8 mouse cellular contexts compared by ENCODE assay signal in genomic region chr9:21547075-21547941, GRCm38 (mm10). TPM values are rescaled to one million over a fixed set of nuclear protein-coding genes. Genes with fewer than 3 reads are reported as not detected.
DNase-seq lines count a peak whose midpoint lies in the region; ATAC-seq lines count a peak whose summit lies in the region.

No protein-coding gene starts in this region.

- H3K4me1 ChIP-seq in embryonic facial prominence, embryonic 11.5 days (ENCODE audit: control insufficient read depth, insufficient read depth, low read length) = no peaks in the 10 kb centered on the region
- H3K4me1 ChIP-seq in liver, embryonic 11.5 days (replicated peaks; ENCODE audit: control insufficient read depth, insufficient read depth, low read length) = peaks cover 11% of the 10 kb centered on the region

- peak overlapping the region; percentile 58 for H3K4me2 ChIP-seq in embryonic facial prominence, embryonic 11.5 days (ENCODE audit: low read depth, low read length)
- peak overlapping the region; percentile 71 for H3K4me2 ChIP-seq in liver, embryonic 11.5 days

- WGBS in embryonic facial prominence, embryonic 11.5 days = under 1% methylated on average over 59 of the region's 66 CpGs
- under 1% methylated on average over 65 of the region's 66 CpGs for WGBS in liver, embryonic 11.5 days

- peak; percentile 7 for ATAC-seq in embryonic facial prominence, embryonic 11.5 days (replicated peaks; ENCODE audit: insufficient number of reproducible peaks, low FRiP score, low TSS enrichment, low read depth)
- peak; percentile 17 for ATAC-seq in liver, embryonic 11.5 days (replicated peaks; ENCODE audit: low FRiP score)

- H3K9ac ChIP-seq in embryonic facial prominence, embryonic 11.5 days (replicated peaks; ENCODE audit: low read length) = peak overlapping the region; percentile 98
- peak overlapping the region; percentile 97 for H3K9ac ChIP-seq in liver, embryonic 11.5 days (ENCODE audit: low read depth, low read length)

- H3K9me3 ChIP-seq in embryonic facial prominence, embryonic 11.5 days (replicated peaks; ENCODE audit: control insufficient read depth, low read length) = no peaks in the 10 kb centered on the region
- H3K9me3 ChIP-seq in liver, embryonic 11.5 days (ENCODE audit: control insufficient read depth, low read length) = no peaks in the 10 kb centered on the region

- H3K27me3 ChIP-seq in embryonic facial prominence, embryonic 11.5 days (ENCODE audit: control insufficient read depth, insufficient read depth, low read length) = no peaks in the 10 kb centered on the region
- H3K27me3 ChIP-seq in liver, embryonic 11.5 days (replicated peaks; ENCODE audit: control insufficient read depth, insufficient read depth, low read length) = no peaks in the 10 kb centered on the region

- no peaks in the 10 kb centered on the region for H3K36me3 ChIP-seq in embryonic facial prominence, embryonic 11.5 days (replicated peaks; ENCODE audit: control insufficient read depth, insufficient read depth, low read depth, low read length)
- H3K36me3 ChIP-seq in liver, embryonic 11.5 days (ENCODE audit: control insufficient read depth, insufficient read depth, low read length) = peaks cover 7% of the 10 kb centered on the region

- H3K27ac ChIP-seq in embryonic facial prominence, embryonic 11.5 days (replicated peaks; ENCODE audit: low read depth, low read length) = peak overlapping the region; percentile 96
- peak overlapping the region; percentile 98 for H3K27ac ChIP-seq in liver, embryonic 11.5 days (ENCODE audit: low read depth, low read length)

- H3K4me3 ChIP-seq in embryonic facial prominence, embryonic 11.5 days (ENCODE audit: low read depth, low read length) = peak overlapping the region; percentile 79
- H3K4me3 ChIP-seq in liver, embryonic 11.5 days (ENCODE audit: low read depth, low read length) = peak overlapping the region; percentile 88

- DNase-seq in A20 (ENCODE audit: low read depth, low spot score) = peak; percentile 35
- peak; percentile 82 for DNase-seq in adrenal gland, adult 2 months
- DNase-seq in embryonic facial prominence, embryonic 11.5 days (ENCODE audit: low spot score) = peak; percentile 61
- peak; percentile 41 for DNase-seq in heart, adult 8-10 months (ENCODE audit: low spot score)
- peak; percentile 52 to 56 for DNase-seq in kidney, adult 8-10 months
- peak; percentile 66 for DNase-seq in liver, embryonic 11.5 days (ENCODE audit: low spot score)
- peak; percentile 73 for DNase-seq in neural tube, embryonic 10.5 days (ENCODE audit: extremely low spot score, low spot score)
- peak; percentile 61 for DNase-seq in thymus, postnatal 0 days (ENCODE audit: low spot score)

RNA-seq across cellular contexts. Expression of gene Carm1, which starts 0.6 kb away (rescaled TPM):
- 10 to 100 TPM; 39.9 to 52.3 TPM for total RNA-seq in adrenal gland, adult 2 months (2021)
- polyA plus RNA-seq in adrenal gland, adult 2 months (2012; rRNA removed) = 72.8 and 95.4 TPM in 2 replicates
- polyA plus RNA-seq in embryonic facial prominence, embryonic 11.5 days (2014; fragmentation: Nextera tagmentation; extraction: Ambion mirVana) = 62.4 and 64.2 TPM in 2 replicates
- 10 to 100 TPM; 70.9 to 75.8 (median 73.3) TPM for total RNA-seq in heart, adult 8-10 months (2022)
- 54.9 TPM in 2 replicates for polyA plus RNA-seq in liver, embryonic 11.5 days (2014; fragmentation: Nextera tagmentation; extraction: Ambion mirVana)
- polyA plus RNA-seq in thymus, postnatal 0 days (2015; fragmentation: Nextera tagmentation; extraction: Ambion mirVana) = 10.9 and 12.4 TPM in 2 replicates

RNA-seq across cellular contexts. Expression of gene AB124611, which starts 21.3 kb away (rescaled TPM):
- 1 to 10 TPM; 1.4 to 2.3 TPM for total RNA-seq in adrenal gland, adult 2 months (2021)
- polyA plus RNA-seq in adrenal gland, adult 2 months (2012; rRNA removed) = 1.7 and 2.8 TPM in 2 replicates
- 1.00 and 1.4 TPM in 2 replicates for polyA plus RNA-seq in embryonic facial prominence, embryonic 11.5 days (2014; fragmentation: Nextera tagmentation; extraction: Ambion mirVana)
- 1 to 10 TPM in 1 of 4 experiments, under 1 TPM in 3; 0.37 to 2.2 (median 0.63) TPM for total RNA-seq in heart, adult 8-10 months (2022)
- polyA plus RNA-seq in liver, embryonic 11.5 days (2014; fragmentation: Nextera tagmentation; extraction: Ambion mirVana) = 3.7 and 4.3 TPM in 2 replicates
- polyA plus RNA-seq in thymus, postnatal 0 days (2015; fragmentation: Nextera tagmentation; extraction: Ambion mirVana) = 18.8 and 19.9 TPM in 2 replicates

RNA-seq across cellular contexts. Expression of gene Tmed1, which starts 37.3 kb away (rescaled TPM):
- total RNA-seq in adrenal gland, adult 2 months (2021) = 10 to 100 TPM; 22.6 to 36.6 TPM
- polyA plus RNA-seq in adrenal gland, adult 2 months (2012; rRNA removed) = 34.9 and 36.4 TPM in 2 replicates
- polyA plus RNA-seq in embryonic facial prominence, embryonic 11.5 days (2014; fragmentation: Nextera tagmentation; extraction: Ambion mirVana) = 81.3 and 86.9 TPM in 2 replicates
- total RNA-seq in heart, adult 8-10 months (2022) = 10 to 100 TPM; 46.5 to 51.3 (median 48.9) TPM
- 68.6 and 70.2 TPM in 2 replicates for polyA plus RNA-seq in liver, embryonic 11.5 days (2014; fragmentation: Nextera tagmentation; extraction: Ambion mirVana)
- polyA plus RNA-seq in thymus, postnatal 0 days (2015; fragmentation: Nextera tagmentation; extraction: Ambion mirVana) = 30.2 and 31.1 TPM in 2 replicates

RNA-seq across cellular contexts. Expression of gene Timm29, which starts 45.2 kb away (rescaled TPM):
- total RNA-seq in adrenal gland, adult 2 months (2021) = 10 to 100 TPM; 55.2 to 62.3 TPM
- polyA plus RNA-seq in adrenal gland, adult 2 months (2012; rRNA removed) = 60.1 and 62.2 TPM in 2 replicates
- 51.2 and 52.9 TPM in 2 replicates for polyA plus RNA-seq in embryonic facial prominence, embryonic 11.5 days (2014; fragmentation: Nextera tagmentation; extraction: Ambion mirVana)
- total RNA-seq in heart, adult 8-10 months (2022) = 10 to 100 TPM; 61.0 to 67.1 (median 66.5) TPM
- 35.2 and 41.5 TPM in 2 replicates for polyA plus RNA-seq in liver, embryonic 11.5 days (2014; fragmentation: Nextera tagmentation; extraction: Ambion mirVana)
- 28.8 and 30.9 TPM in 2 replicates for polyA plus RNA-seq in thymus, postnatal 0 days (2015; fragmentation: Nextera tagmentation; extraction: Ambion mirVana)

RNA-seq across cellular contexts. Expression of gene Yipf2, which starts 45.3 kb away (rescaled TPM):
- total RNA-seq in adrenal gland, adult 2 months (2021) = 10 to 100 TPM; 26.5 to 36.1 TPM
- polyA plus RNA-seq in adrenal gland, adult 2 months (2012; rRNA removed) = 58.5 and 67.4 TPM in 2 replicates
- 13.1 and 13.8 TPM in 2 replicates for polyA plus RNA-seq in embryonic facial prominence, embryonic 11.5 days (2014; fragmentation: Nextera tagmentation; extraction: Ambion mirVana)
- 1 to 10 TPM; 7.3 to 8.6 (median 7.9) TPM for total RNA-seq in heart, adult 8-10 months (2022)
- polyA plus RNA-seq in liver, embryonic 11.5 days (2014; fragmentation: Nextera tagmentation; extraction: Ambion mirVana) = 15.5 and 16.5 TPM in 2 replicates
- 26.8 and 27.2 TPM in 2 replicates for polyA plus RNA-seq in thymus, postnatal 0 days (2015; fragmentation: Nextera tagmentation; extraction: Ambion mirVana)

Comparison
In these comparisons a context has a peak if more than half of its experiments do, and no peak if none do; other contexts are left out.
1. Peak in every context shown above with its lines: DNase-seq, ATAC-seq, H3K4me3 ChIP-seq and H3K27ac ChIP-seq.